Mouse (Mus musculus): ENCODE data around the gene 1520401A03Rik. TPM values are rescaled to one million over a fixed set of nuclear protein-coding genes. Genes with fewer than 3 reads are reported as not detected.
"Not testable (repeated sequence)": the region's sequence is repeated elsewhere in the genome, so short reads cannot be mapped to it uniquely, and the experiment has no call there.

Gene 1520401A03Rik
- not detected in 2 replicates for polyA plus RNA-seq (2012; rRNA removed)

DNA sequence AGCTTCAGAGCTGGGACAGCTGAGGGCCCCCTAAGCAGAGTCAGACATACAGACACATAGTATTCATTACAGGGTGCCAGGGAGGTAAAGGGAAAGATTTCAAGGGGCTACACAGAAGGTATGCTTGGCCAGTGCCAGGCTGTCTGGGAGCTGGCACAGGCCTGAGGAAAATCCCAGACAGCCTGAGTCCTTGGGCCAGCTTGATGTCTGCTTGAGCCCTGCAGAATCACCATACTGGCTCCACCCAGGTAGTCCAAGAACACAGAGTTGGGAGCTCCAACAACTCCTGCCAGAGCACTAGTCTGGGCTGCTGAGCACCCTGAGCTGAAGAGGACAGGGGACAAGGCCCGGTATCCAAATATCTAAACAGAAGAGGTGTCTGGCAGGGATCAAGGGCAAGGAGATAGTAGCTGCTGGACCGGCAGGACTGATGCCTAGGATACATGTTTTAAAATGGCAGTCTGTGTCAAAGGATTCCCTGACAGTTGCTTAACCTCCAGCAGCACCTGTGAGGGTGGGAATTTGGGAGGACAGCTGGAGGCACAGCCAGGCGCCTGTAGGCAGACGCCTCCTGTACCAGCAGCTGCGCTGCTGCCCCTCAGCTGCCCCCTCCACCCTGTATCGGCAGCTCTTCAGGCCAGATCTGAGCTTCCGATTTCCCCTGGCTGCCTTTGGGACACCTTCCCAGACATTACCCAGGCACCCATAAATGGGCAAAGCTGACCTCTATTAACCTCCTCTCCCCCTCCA, at the start of gene 1520401A03Rik:
TSS of gene 1520401A03Rik (minus strand) at position 408 of the 750 bp plus-strand sequence.
- DNase-seq, result no peak
- peaks cover 3% of the 10 kb centered on the region; the same call in 1 of the 2 replicates for H3K4me1 ChIP-seq (ENCODE audit: control insufficient read depth, insufficient read depth, low read length)
- WGBS, result 70% methylated on average over 7 of the region's 7 CpGs
- no peak for TF ChIP-seq POLR2A (IDR thresholded peaks at IDR 0.05; ENCODE audit: borderline replicate concordance, extremely low read depth, low read depth, low read length)
- no peak for TF ChIP-seq CTCF (IDR thresholded peaks at IDR 0.05; ENCODE audit: insufficient read depth, low read length)
- no peak within 1 kb of the TSS for H3K4me3 ChIP-seq (replicated peaks; ENCODE audit: extremely low read depth, low read depth, low read length)

DNA sequence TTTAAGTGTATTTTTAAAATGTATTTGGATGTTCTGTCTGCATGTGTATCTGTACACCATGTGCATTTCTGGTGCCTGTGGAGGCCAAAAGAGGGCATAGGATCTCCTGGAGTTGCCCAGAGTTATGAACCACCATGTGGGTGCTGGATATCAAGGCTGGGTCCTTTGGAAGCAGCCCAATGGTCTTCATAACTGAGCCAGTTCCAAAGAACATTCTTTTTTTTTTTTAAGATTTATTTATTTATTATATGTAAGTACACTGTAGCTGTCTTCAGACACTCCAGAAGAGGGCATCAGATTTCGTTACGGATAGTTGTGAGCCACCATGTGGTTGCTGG, 49.6 kb upstream of the 1520401A03Rik start:
- not testable (repeated sequence) for H3K4me1 ChIP-seq (ENCODE audit: control insufficient read depth, insufficient read depth, low read length); H3K4me3 ChIP-seq (replicated peaks; ENCODE audit: extremely low read depth, low read depth, low read length); DNase-seq
- WGBS, result 76% methylated on average over 2 of the region's 2 CpGs

DNA sequence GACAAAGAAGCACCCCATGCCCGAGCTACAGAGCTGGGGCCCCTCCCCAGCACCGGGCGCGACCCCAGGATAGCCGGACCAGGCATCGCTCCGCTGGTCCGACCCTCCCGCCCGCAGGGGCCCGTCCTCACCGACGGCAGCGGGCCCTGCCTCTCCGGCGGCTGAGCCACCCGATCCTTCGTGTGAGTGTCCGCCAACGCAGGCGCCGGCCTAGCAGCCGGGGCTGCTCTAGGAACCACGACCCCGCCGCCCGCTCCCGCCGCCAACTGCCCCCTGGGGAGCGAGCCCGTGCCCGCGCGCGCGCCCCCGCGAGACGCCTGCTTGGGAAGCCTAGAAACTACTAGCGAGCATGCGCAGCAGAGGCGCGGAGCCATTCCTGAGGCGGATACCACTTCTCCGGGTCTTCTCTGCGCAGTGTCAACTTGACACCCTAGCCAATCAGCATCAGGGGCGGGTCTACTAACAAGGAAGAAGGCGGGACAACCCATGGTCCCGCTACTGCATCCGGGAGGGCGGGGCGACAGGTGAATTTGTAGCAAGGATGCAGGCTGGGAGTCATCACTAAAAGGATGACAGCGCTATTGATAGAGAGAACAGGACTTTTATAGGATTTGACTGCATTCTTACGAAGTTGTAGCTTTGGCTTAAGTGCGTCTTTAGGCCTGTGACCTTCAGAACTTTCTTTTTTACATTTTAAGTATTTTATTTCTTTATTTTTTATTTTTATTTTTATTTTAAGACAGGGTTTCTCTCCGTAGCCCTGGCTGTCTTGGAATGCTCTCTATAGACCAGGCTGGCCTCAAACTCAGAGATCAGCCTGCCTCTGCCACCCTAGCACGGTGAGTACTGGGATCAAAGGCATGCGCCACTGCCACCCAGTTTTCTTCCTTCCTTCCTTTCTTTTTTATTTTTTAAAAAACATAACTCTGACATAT, 49.0 kb upstream of the 1520401A03Rik start, which contains the start of gene Flywch1:
TSS of gene Flywch1 (minus strand) at position 319 of the 935 bp plus-strand sequence.
- Histone ChIP-seq H3K4me3 (replicated peaks; ENCODE audit: extremely low read depth, low read depth, low read length) (peak within 1 kb of the TSS; percentile 67), H3K4me1 (ENCODE audit: control insufficient read depth, insufficient read depth, low read length) (no peaks in the 10 kb centered on the region; the same call in none of the 2 replicates)
- no peak for TF ChIP-seq CTCF (IDR thresholded peaks at IDR 0.05; ENCODE audit: insufficient read depth, low read length)
- 0 out of 2 replicates have a peak, but pooled peaks have one; percentile 27 for TF ChIP-seq POLR2A (IDR thresholded peaks at IDR 0.05; ENCODE audit: borderline replicate concordance, extremely low read depth, low read depth, low read length)
- 3% methylated on average over 57 of the region's 58 CpGs for WGBS
- peak; percentile 96 for DNase-seq

DNA sequence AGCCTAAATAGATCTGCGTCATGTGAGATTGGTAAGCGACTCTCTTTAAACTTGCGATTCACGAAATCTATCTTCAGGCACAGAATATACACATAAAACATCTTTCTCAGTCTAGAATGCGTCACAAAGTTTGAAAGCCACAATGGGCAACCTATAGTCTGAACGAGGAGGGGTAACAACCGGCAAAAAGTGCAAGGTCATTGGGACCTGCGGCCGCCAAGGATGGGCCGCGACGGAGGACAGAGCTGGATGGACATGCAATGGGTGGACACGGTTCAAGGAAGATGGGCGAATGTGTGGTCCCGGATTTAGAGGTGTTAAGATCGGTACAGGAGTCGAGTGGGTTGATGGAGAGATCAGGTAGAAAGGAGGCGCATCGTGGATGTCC, 48.3 kb upstream of the 1520401A03Rik start:
- no peak for TF ChIP-seq POLR2A (IDR thresholded peaks at IDR 0.05; ENCODE audit: borderline replicate concordance, extremely low read depth, low read depth, low read length)
- Histone ChIP-seq H3K4me1 (ENCODE audit: control insufficient read depth, insufficient read depth, low read length) (no peaks in the 10 kb centered on the region; the same call in none of the 2 replicates), H3K4me3 (replicated peaks; ENCODE audit: extremely low read depth, low read depth, low read length) (peak overlapping the region; percentile 67)
- no peak for DNase-seq
- 2% methylated on average over 19 of the region's 19 CpGs for WGBS

DNA sequence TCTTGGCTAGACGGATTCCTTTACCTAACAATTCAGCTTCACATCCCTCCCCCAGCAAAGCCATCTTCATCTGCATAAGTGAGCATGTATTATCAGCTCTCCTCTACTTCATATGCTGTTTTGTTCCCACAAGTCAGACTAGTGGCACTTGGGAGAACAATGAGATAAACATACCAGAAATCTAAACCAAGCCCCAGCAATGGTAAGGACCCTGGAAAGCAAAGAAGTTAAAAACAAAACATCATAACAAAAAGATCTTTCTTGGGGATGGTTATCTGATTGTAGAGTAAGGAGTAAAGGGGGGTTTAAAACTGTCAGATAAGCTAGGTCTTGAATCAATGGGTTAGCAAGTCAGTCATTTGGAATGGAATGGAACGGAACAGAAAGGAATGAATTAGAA, 47.9 kb upstream of the 1520401A03Rik start:
- no peak for TF ChIP-seq CTCF (IDR thresholded peaks at IDR 0.05; ENCODE audit: insufficient read depth, low read length)
- TF ChIP-seq POLR2A (IDR thresholded peaks at IDR 0.05; ENCODE audit: borderline replicate concordance, extremely low read depth, low read depth, low read length), result no peak
- DNase-seq, result no peak
- Histone ChIP-seq H3K4me3 (replicated peaks; ENCODE audit: extremely low read depth, low read depth, low read length) (peak overlapping the region; percentile 67), H3K4me1 (ENCODE audit: control insufficient read depth, insufficient read depth, low read length) (no peaks in the 10 kb centered on the region; the same call in none of the 2 replicates)
- WGBS, result 39% methylated on average over 2 of the region's 2 CpGs

DNA sequence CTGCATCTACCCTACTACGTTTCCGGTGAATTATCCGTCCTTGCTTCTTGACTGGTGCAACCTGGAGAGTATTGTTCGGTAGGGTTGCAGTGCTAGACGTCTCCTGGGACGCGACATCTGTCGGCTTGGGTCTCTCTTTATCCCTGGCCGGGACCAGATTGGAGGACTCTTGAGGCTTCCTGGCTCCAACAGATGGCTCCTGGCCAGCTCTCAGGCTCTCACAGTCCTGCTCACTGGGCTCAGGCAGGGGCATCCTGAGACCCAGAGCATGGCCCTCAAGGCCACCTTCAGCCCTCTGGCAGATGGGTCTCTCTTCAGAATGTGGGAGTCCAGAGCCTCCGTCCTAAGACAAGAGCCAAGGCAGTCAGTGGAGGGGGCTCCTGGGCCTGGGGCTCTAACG, 40.4 kb upstream of the 1520401A03Rik start:
- Histone ChIP-seq H3K4me3 (replicated peaks; ENCODE audit: extremely low read depth, low read depth, low read length) (no peak overlapping the region), H3K4me1 (ENCODE audit: control insufficient read depth, insufficient read depth, low read length) (no peaks in the 10 kb centered on the region)
- 85% methylated on average over 11 of the region's 11 CpGs for WGBS
- TF ChIP-seq CTCF (IDR thresholded peaks at IDR 0.05; ENCODE audit: insufficient read depth, low read length), result no peak
- no peak for TF ChIP-seq POLR2A (IDR thresholded peaks at IDR 0.05; ENCODE audit: borderline replicate concordance, extremely low read depth, low read depth, low read length)
- no peak for DNase-seq

DNA sequence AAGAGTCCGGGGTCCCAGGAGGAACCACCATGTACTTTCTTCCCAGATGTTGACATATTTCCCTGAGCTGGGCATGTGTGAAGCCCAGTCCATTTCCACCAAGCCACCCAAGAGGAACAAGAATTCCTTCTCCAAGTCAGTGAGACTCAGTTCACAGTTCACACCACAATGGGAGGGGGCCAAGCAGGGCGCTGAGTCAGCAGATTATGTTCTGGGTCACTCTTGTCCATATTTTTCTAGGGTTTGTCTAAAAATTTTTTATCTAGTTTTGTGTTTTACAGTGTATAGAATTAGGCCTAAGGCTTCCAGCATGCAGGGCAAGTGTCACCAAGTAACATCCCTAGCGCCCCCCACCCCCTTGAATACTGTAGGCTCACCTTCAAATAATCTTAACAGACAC, 38.6 kb upstream of the 1520401A03Rik start:
- DNase-seq, result no peak
- 96% methylated on average over 3 of the region's 3 CpGs for WGBS
- TF ChIP-seq CTCF (IDR thresholded peaks at IDR 0.05; ENCODE audit: insufficient read depth, low read length), result no peak

DNA sequence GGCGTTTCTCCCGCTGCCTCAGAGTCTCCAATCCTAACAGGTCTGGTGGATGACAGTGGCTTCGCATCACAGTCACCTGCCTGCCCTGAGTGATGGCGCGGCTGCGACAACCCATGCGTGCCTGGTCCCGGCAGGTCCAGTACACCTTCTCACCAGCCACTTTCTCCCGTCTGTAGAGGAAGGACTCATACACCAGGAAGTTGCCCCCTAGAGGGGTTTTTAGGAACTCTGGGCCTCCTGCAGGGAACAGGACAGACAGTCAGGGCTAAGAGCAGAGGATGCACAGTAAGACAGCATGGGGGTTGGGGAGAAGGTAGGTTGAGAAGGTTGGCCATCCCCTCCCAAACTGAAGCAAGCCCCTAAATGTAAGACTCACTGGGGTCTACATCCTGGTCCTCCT, 37.6 kb upstream of the 1520401A03Rik start:
- WGBS, result 93% methylated on average over 9 of the region's 9 CpGs
- TF ChIP-seq CTCF (IDR thresholded peaks at IDR 0.05; ENCODE audit: insufficient read depth, low read length), result no peak
- TF ChIP-seq POLR2A (IDR thresholded peaks at IDR 0.05; ENCODE audit: borderline replicate concordance, extremely low read depth, low read depth, low read length), result no peak
- no peak for DNase-seq
- Histone ChIP-seq H3K4me1 (ENCODE audit: control insufficient read depth, insufficient read depth, low read length) (no peaks in the 10 kb centered on the region), H3K4me3 (replicated peaks; ENCODE audit: extremely low read depth, low read depth, low read length) (no peak overlapping the region)

More for the DNA sequence above, 38.6 kb upstream of the 1520401A03Rik start:
- Histone ChIP-seq H3K4me1 (ENCODE audit: control insufficient read depth, insufficient read depth, low read length) (no peaks in the 10 kb centered on the region), H3K4me3 (replicated peaks; ENCODE audit: extremely low read depth, low read depth, low read length) (no peak overlapping the region)

DNA sequence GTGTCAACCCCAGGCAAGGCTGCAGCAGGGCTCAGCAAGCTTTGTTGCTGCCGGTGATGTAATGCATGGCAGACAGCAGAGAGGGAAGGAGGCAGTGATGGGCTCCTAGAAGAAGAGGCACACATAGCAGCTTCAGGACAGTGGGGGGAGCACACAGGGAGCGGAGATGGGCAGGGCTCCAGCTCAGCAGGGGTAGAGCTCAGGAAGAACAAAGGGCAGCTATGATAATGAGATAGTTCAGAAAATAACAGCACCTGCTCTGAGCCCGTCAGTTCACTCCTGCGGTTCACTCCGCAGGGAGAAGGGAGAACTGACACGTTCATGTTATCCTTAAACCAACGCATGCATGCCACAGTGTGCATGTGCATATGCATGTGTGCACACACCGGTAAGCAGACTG, 36.2 kb upstream of the 1520401A03Rik start:
- H3K4me3 ChIP-seq (replicated peaks; ENCODE audit: extremely low read depth, low read depth, low read length), result no peak overlapping the region
- no peaks in the 10 kb centered on the region for H3K4me1 ChIP-seq (ENCODE audit: control insufficient read depth, insufficient read depth, low read length)
- DNase-seq, result no peak
- WGBS, result 91% methylated on average over 8 of the region's 8 CpGs
- TF ChIP-seq POLR2A (IDR thresholded peaks at IDR 0.05; ENCODE audit: borderline replicate concordance, extremely low read depth, low read depth, low read length) (no peak), CTCF (IDR thresholded peaks at IDR 0.05; ENCODE audit: insufficient read depth, low read length) (no peak)

Data from lung, adult 2 months (tissue).